Mouse (Mus musculus) thymus, adult 2 months (tissue): ENCODE measurements around the gene Vps35l.

Source experiments
- CTCF ChIP-seq: fragments of 200-500 bp; IDR thresholded peaks from 2 replicates; pipeline ENCODE4 v1.5.1; 2012; ENCODE audit warnings: mild to moderate bottlenecking, control low read depth, low read length, moderate library complexity, borderline replicate concordance; ENCODE audit not compliant: control insufficient read depth, poor library complexity, insufficient read depth; ENCODE audit errors: extremely low read depth
- POLR2A ChIP-seq: fragments of 200-500 bp; IDR thresholded peaks from 2 replicates; pipeline ENCODE4 v1.6.1; 2012; ENCODE audit warnings: mild to moderate bottlenecking, low read length, control low read depth, moderate library complexity; ENCODE audit not compliant: control insufficient read depth, poor library complexity, insufficient read depth; ENCODE audit errors: extremely low read depth

DNA sequence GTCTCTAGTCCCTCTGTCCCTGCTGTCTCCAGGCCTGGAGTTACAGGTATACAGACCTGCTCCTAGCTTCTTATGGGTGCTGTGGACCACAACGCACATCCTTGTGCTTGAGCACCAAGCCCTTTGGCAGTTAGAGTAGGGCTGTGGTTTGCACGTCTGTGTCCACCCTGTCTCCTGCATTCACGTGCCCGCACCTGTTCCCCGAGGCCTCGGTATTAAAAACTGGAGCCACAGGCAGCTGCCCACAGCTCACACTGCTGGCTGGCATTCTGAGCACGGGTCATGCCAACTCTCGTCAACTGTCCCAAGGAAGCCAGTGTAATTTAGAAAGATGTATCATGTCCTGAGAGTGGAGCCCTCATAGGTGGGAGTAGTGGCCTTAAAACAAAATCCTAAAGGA, 55.8 kb downstream of the Vps35l start:
- no peak for TF ChIP-seq POLR2A
- no peak for TF ChIP-seq CTCF
